Mouse (Mus musculus): ENCODE results near the gene Hirip3. TPM values are rescaled to one million over a fixed set of nuclear protein-coding genes. Genes with fewer than 3 reads are reported as not detected.
A peak's percentile ranks its signal among the peaks of the same experiment; 100 is the strongest.

The Hirip3 gene
- polyA plus RNA-seq (2014; fragmentation: Nextera tagmentation; extraction: Ambion mirVana): 10.7 and 11.5 TPM in 2 replicates

GRCm38 (mm10) chr7:126861429-126862130 lies at the start of gene Hirip3:
TSS of gene Hirip3 (plus strand) at chr7:126861972.
- peak within 1 kb of the TSS; percentile 77 for H3K4me2 ChIP-seq (ENCODE audit: low read length)
- H3K36me3 ChIP-seq (ENCODE audit: control insufficient read depth, insufficient read depth, low read length): peaks cover 68% of the 10 kb centered on the region
- H3K4me3 ChIP-seq (ENCODE audit: control insufficient read depth in 1 of 2, insufficient read depth in 1 of 2, low read depth in 1 of 2, low read length in 2 of 2): peak within 1 kb of the TSS; percentile 64 to 89
- ATAC-seq (ENCODE audit: insufficient number of reproducible peaks, insufficient read depth, low FRiP score, low read depth): peak; percentile 91
- peak within 1 kb of the TSS; percentile 83 for H3K9ac ChIP-seq (ENCODE audit: low read length)
- H3K27me3 ChIP-seq (ENCODE audit: control insufficient read depth, insufficient read depth, low read length): no peaks in the 10 kb centered on the region
- 2% methylated on average over 42 of the region's 42 CpGs for WGBS
- H3K27ac ChIP-seq (replicated peaks in 1 of 2; ENCODE audit: control insufficient read depth in 1 of 2, insufficient read depth in 1 of 2, low read depth in 2 of 2, low read length in 2 of 2): peak within 1 kb of the TSS; percentile 74 to 82
- peaks cover 11 to 20% of the 10 kb centered on the region in 2 experiments for H3K4me1 ChIP-seq (ENCODE audit: control insufficient read depth in 2 of 2, insufficient read depth in 2 of 2, low read length in 2 of 2)
- H3K9me3 ChIP-seq (ENCODE audit: control insufficient read depth, low read length): no peaks in the 10 kb centered on the region

DNA sequence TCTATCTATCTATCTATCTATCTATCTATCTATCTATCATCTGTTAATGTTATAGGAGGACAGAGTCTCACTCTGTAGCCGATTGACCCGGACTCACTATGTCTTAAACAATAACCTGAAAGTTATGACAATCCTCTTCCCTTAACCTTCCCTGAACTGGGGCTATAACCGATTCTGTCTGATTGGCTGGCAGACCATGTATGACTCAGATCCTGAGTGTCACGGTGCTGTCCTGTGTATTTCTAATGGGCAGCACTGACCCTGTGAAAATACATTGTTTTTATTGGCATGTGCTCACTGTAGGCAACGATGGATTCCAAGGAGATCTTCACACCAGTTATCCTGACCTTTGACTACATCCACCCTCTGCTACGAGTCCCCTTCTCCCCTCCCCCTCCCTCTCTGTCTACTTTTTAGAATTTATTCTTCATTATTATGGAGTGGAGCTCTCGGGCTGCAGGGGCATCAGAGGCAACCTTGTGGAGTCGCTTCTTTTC lies 46.0 kb upstream of the Hirip3 start:
- no peak for ATAC-seq (ENCODE audit: insufficient number of reproducible peaks, insufficient read depth, low FRiP score, low read depth)

DNA sequence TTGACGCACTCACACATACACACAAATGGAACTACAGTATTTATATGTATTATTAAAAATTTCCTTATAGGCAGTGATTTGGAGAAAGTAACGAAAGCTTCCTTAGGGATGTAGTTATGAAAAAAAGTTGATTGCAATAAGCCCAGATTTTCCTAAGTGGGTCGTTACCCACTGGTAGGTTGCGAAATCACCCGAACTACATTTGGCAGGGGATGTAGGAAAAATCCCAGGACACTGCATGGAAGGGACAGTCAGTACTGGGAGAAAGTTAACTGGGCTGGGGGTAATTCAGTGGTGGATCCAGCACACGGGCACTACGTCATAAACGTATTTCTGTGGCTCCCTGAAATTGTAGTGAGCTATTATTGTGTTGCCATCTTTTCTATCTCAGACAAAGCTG lies 45.3 kb upstream of the Hirip3 start:
- Histone ChIP-seq H3K36me3 (ENCODE audit: control insufficient read depth, insufficient read depth, low read length) (no peaks in the 10 kb centered on the region), H3K9me3 (ENCODE audit: control insufficient read depth, low read length) (no peaks in the 10 kb centered on the region), H3K4me2 (ENCODE audit: low read length) (no peak overlapping the region), H3K4me3 (ENCODE audit: control insufficient read depth in 1 of 2, insufficient read depth in 1 of 2, low read depth in 1 of 2, low read length in 2 of 2) (no peak overlapping the region), H3K27ac (replicated peaks in 1 of 2; ENCODE audit: control insufficient read depth in 1 of 2, insufficient read depth in 1 of 2, low read depth in 2 of 2, low read length in 2 of 2) (no peak overlapping the region), H3K4me1 (ENCODE audit: control insufficient read depth in 2 of 2, insufficient read depth in 2 of 2, low read length in 2 of 2) (no peaks in the 10 kb centered on the region), H3K9ac (ENCODE audit: low read length) (no peak overlapping the region), H3K27me3 (ENCODE audit: control insufficient read depth, insufficient read depth, low read length) (0 out of 2 replicates have a peak, but pooled peaks cover 3% of the 10 kb centered on the region)
- WGBS: 81% methylated on average over 8 of the region's 8 CpGs
- ATAC-seq (ENCODE audit: insufficient number of reproducible peaks, insufficient read depth, low FRiP score, low read depth): no peak

More for the DNA sequence above, 46.0 kb upstream of the Hirip3 start:
- no peak overlapping the region for H3K4me2 ChIP-seq (ENCODE audit: low read length)
- no peak overlapping the region for H3K4me3 ChIP-seq (ENCODE audit: control insufficient read depth in 1 of 2, insufficient read depth in 1 of 2, low read depth in 1 of 2, low read length in 2 of 2)
- H3K9me3 ChIP-seq (ENCODE audit: control insufficient read depth, low read length): no peaks in the 10 kb centered on the region
- 57% methylated on average over 8 of the region's 8 CpGs for WGBS
- no peaks in the 10 kb centered on the region for H3K36me3 ChIP-seq (ENCODE audit: control insufficient read depth, insufficient read depth, low read length)
- H3K27me3 ChIP-seq (ENCODE audit: control insufficient read depth, insufficient read depth, low read length): no peaks in the 10 kb centered on the region
- no peak overlapping the region for H3K9ac ChIP-seq (ENCODE audit: low read length)
- no peak overlapping the region for H3K27ac ChIP-seq (replicated peaks in 1 of 2; ENCODE audit: control insufficient read depth in 1 of 2, insufficient read depth in 1 of 2, low read depth in 2 of 2, low read length in 2 of 2)
- H3K4me1 ChIP-seq (ENCODE audit: control insufficient read depth in 2 of 2, insufficient read depth in 2 of 2, low read length in 2 of 2): no peaks in the 10 kb centered on the region

- H3K4me3 ChIP-seq (ENCODE audit: control insufficient read depth in 1 of 2, insufficient read depth in 1 of 2, low read depth in 1 of 2, low read length in 2 of 2): no peak overlapping the region
- H3K27ac ChIP-seq (replicated peaks in 1 of 2; ENCODE audit: control insufficient read depth in 1 of 2, insufficient read depth in 1 of 2, low read depth in 2 of 2, low read length in 2 of 2): no peak overlapping the region
- ATAC-seq (ENCODE audit: insufficient number of reproducible peaks, insufficient read depth, low FRiP score, low read depth): no peak
Measured at GRCm38 (mm10) chr7:126817595-126817994, 44.2 kb upstream of the Hirip3 start.

GRCm38 (mm10) chr7:126818818-126819217 lies 43.0 kb upstream of the Hirip3 start:
- no peak overlapping the region for H3K27ac ChIP-seq (replicated peaks in 1 of 2; ENCODE audit: control insufficient read depth in 1 of 2, insufficient read depth in 1 of 2, low read depth in 2 of 2, low read length in 2 of 2)
- ATAC-seq (ENCODE audit: insufficient number of reproducible peaks, insufficient read depth, low FRiP score, low read depth): no peak
- H3K9ac ChIP-seq (ENCODE audit: low read length): no peak overlapping the region
- peaks cover 0 to 4% of the 10 kb centered on the region in 2 experiments; a peak in 2 of 4 replicates for H3K4me1 ChIP-seq (ENCODE audit: control insufficient read depth in 2 of 2, insufficient read depth in 2 of 2, low read length in 2 of 2)
- H3K4me3 ChIP-seq (ENCODE audit: control insufficient read depth in 1 of 2, insufficient read depth in 1 of 2, low read depth in 1 of 2, low read length in 2 of 2): no peak overlapping the region
- H3K36me3 ChIP-seq (ENCODE audit: control insufficient read depth, insufficient read depth, low read length): no peaks in the 10 kb centered on the region
- peaks cover 18% of the 10 kb centered on the region for H3K27me3 ChIP-seq (ENCODE audit: control insufficient read depth, insufficient read depth, low read length)
- 35% methylated on average over 1 of the region's 1 CpGs for WGBS
- no peaks in the 10 kb centered on the region for H3K9me3 ChIP-seq (ENCODE audit: control insufficient read depth, low read length)
- H3K4me2 ChIP-seq (ENCODE audit: low read length): no peak overlapping the region

More at GRCm38 (mm10) chr7:126817595-126817994, 44.2 kb upstream of the Hirip3 start:
- no peaks in the 10 kb centered on the region for H3K9me3 ChIP-seq (ENCODE audit: control insufficient read depth, low read length)
- H3K9ac ChIP-seq (ENCODE audit: low read length): no peak overlapping the region
- H3K36me3 ChIP-seq (ENCODE audit: control insufficient read depth, insufficient read depth, low read length): no peaks in the 10 kb centered on the region
- 78% methylated on average over 7 of the region's 7 CpGs for WGBS
- no peaks in the 10 kb centered on the region for H3K4me1 ChIP-seq (ENCODE audit: control insufficient read depth in 2 of 2, insufficient read depth in 2 of 2, low read length in 2 of 2)
- H3K27me3 ChIP-seq (ENCODE audit: control insufficient read depth, insufficient read depth, low read length): peaks cover 6% of the 10 kb centered on the region
- no peak overlapping the region for H3K4me2 ChIP-seq (ENCODE audit: low read length)

- H3K4me1 ChIP-seq (ENCODE audit: control insufficient read depth in 2 of 2, insufficient read depth in 2 of 2, low read length in 2 of 2): peaks cover 0 to 4% of the 10 kb centered on the region in 2 experiments; a peak in 2 of 4 replicates
- H3K36me3 ChIP-seq (ENCODE audit: control insufficient read depth, insufficient read depth, low read length): no peaks in the 10 kb centered on the region
- peaks cover 39% of the 10 kb centered on the region for H3K27me3 ChIP-seq (ENCODE audit: control insufficient read depth, insufficient read depth, low read length)
- 0 out of 2 replicates have a peak, but pooled peaks have one; percentile 26 for ATAC-seq (ENCODE audit: insufficient number of reproducible peaks, insufficient read depth, low FRiP score, low read depth)
- H3K4me3 ChIP-seq (ENCODE audit: control insufficient read depth in 1 of 2, insufficient read depth in 1 of 2, low read depth in 1 of 2, low read length in 2 of 2): no peak overlapping the region
- H3K9me3 ChIP-seq (ENCODE audit: control insufficient read depth, low read length): no peaks in the 10 kb centered on the region
- H3K27ac ChIP-seq (replicated peaks in 1 of 2; ENCODE audit: control insufficient read depth in 1 of 2, insufficient read depth in 1 of 2, low read depth in 2 of 2, low read length in 2 of 2): no peak overlapping the region
- H3K4me2 ChIP-seq (ENCODE audit: low read length): no peak overlapping the region
- WGBS: 24% methylated on average over 7 of the region's 7 CpGs
- no peak overlapping the region for H3K9ac ChIP-seq (ENCODE audit: low read length)
Measured at GRCm38 (mm10) chr7:126821835-126822511, 39.8 kb upstream of the Hirip3 start.

GRCm38 (mm10) chr7:126822741-126823140 lies 39.0 kb upstream of the Hirip3 start:
- H3K36me3 ChIP-seq (ENCODE audit: control insufficient read depth, insufficient read depth, low read length): no peaks in the 10 kb centered on the region
- no peak overlapping the region for H3K9ac ChIP-seq (ENCODE audit: low read length)
- no peaks in the 10 kb centered on the region for H3K9me3 ChIP-seq (ENCODE audit: control insufficient read depth, low read length)
- no peak for ATAC-seq (ENCODE audit: insufficient number of reproducible peaks, insufficient read depth, low FRiP score, low read depth)
- no peak overlapping the region for H3K4me3 ChIP-seq (ENCODE audit: control insufficient read depth in 1 of 2, insufficient read depth in 1 of 2, low read depth in 1 of 2, low read length in 2 of 2)
- no peak overlapping the region for H3K4me2 ChIP-seq (ENCODE audit: low read length)
- H3K27me3 ChIP-seq (ENCODE audit: control insufficient read depth, insufficient read depth, low read length): peaks cover 39% of the 10 kb centered on the region
- no peak overlapping the region for H3K27ac ChIP-seq (replicated peaks in 1 of 2; ENCODE audit: control insufficient read depth in 1 of 2, insufficient read depth in 1 of 2, low read depth in 2 of 2, low read length in 2 of 2)
- peaks cover 0 to 4% of the 10 kb centered on the region in 2 experiments; a peak in 2 of 4 replicates for H3K4me1 ChIP-seq (ENCODE audit: control insufficient read depth in 2 of 2, insufficient read depth in 2 of 2, low read length in 2 of 2)
- 15% methylated on average over 9 of the region's 9 CpGs for WGBS

All from heart, embryonic 14.5 days (tissue).